Mouse (Mus musculus) E14TG2a.4 (cell line): ENCODE data around the gene Zfp358.

Experiments used
- CTCF ChIP-seq: conservative IDR thresholded peaks from 2 replicates; pipeline ENCODE4 v1.5.1; 2014; ENCODE audit warnings: low read length
- NANOG ChIP-seq: IDR thresholded peaks from 2 replicates; pipeline ENCODE4 v1.6.1; 2014; ENCODE audit warnings: borderline replicate concordance, low read length, mixed read lengths
- POU5F1 ChIP-seq: IDR thresholded peaks from 2 replicates; pipeline ENCODE4 v1.6.1; 2014; ENCODE audit warnings: low read length, borderline replicate concordance

DNA sequence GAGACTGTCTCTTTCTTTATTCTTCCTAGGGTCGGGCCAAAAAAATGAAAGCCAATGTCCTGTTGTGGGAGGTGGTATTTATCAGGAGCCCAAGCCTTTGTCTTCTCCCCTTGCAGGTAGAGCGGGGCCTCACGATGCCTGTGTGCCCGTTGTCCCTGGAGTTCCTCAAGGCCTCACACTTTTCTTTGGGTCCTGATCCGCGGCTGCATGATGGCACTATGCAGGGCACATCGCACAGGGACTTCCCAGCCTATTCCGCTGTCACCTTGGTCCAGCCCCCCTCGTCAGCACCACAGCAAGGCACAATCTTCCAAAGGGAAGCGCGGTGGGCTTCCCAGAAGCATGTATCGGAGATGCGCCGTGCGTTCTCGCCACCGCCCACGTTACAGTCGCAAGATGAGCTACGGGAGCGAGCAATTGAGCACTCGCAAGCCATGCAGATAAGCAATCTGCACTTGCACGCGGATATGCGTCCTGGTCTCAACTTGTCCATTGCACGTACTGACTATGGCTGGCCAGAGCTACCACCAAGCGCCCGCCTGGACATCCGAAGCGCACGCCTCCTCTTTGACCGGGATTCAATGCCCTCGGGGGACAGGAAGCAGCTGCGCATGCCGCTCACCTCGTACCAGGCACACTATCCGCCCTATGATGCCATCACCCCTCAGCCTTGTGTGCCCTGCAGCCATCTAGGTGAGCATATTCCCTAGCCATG, 17.1 kb upstream of the Zfp358 start:
- TF ChIP-seq CTCF (no peak), NANOG (no peak), POU5F1 (no peak)
